Mouse (Mus musculus) pancreas, adult 10 weeks (tissue): ENCODE data around the gene She. TPM values are rescaled to one million over a fixed set of nuclear protein-coding genes. Genes with fewer than 3 reads are reported as not detected.

ENCODE experiments used
- polyA plus RNA-seq: library from polyadenylated mRNA; stranded (reverse); fragments of 350-450 nt; fragmentation: Illumina TruSeq; extraction: RNeasy Lipid Tissue Mini Kit (QIAGEN cat#74804); gene quantifications from one replicate; pipeline ENCODE4 v1.2.3, GENCODE M21; 2015; ENCODE audit warnings: low read depth, low replicate concordance; ENCODE audit not compliant: insufficient read depth

The She gene
- 6.4 TPM for polyA plus RNA-seq

DNA sequence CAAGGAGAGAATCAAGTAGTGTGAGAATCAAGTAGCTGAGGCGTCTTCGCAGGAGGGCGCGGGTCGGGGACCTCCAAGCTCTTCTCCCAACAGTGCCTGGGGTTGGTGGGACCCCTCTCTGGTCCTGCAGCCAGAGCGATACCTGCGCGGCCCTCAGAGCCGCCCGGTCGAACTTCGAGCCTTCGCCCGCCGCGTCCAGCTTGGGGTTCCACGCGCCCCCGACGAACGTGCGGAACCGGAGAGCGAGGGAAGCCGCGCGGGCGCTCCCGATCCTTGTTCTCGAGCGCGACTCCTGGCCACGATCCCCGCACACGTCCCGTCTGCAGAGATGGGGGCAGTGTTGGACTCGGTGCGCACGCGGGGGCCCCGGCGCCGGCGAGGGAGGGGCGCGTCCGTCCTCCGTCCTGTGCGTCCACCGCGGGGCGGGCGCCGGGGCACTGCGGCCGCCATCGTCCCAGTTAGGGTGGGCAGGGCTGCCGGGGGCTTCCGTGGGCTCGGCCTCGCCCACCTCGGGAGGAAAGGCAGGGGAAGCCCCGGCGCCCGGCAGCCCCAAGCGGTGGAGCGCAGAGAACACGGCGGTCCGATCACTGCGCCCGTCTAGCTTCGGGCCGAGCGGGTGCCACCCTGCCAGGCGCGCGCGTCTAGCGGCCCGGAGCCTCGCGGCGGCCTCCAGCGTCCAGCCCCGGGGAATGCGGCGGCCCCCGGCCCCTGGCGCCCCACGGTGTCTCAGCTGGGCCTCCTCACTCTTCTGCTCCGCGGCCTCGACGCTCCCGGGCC, at the start of gene She:
Gene She, plus strand, starts transcription at position 556 of the 777 bp plus-strand sequence.

Other genes with a start within 250 kb of the She start
- 8.9 TPM for gene Adar, start 116.3 kb upstream of the She start, polyA plus RNA-seq
- 0.65 TPM for gene Chrnb2, start 66.7 kb upstream of the She start, polyA plus RNA-seq
- 19.4 TPM for gene Ube2q1, start 57.8 kb upstream of the She start, polyA plus RNA-seq
- gene Il6ra, start 81.8 kb downstream of the She start, polyA plus RNA-seq = 4.7 TPM
- gene Atp8b2, start 132.1 kb downstream of the She start, polyA plus RNA-seq = 10.9 TPM
- 32.6 TPM for gene Hax1, start 167.4 kb downstream of the She start, polyA plus RNA-seq
- gene 4933434E20Rik, start 220.3 kb downstream of the She start, polyA plus RNA-seq = 22.4 TPM
- 20.0 TPM for gene Ubap2l, start 221.3 kb downstream of the She start, polyA plus RNA-seq
- gene Tpm3, start 241.3 kb downstream of the She start, polyA plus RNA-seq = 51.9 TPM